Mouse (Mus musculus): ENCODE measurements around the gene Srp54a. TPM values are rescaled to one million over a fixed set of nuclear protein-coding genes. Genes with fewer than 3 reads are reported as not detected.
"Not testable (repeated sequence)": the region's sequence is repeated elsewhere in the genome, so short reads cannot be mapped to it uniquely, and the experiment has no call there.

Gene Srp54a
- 213 and 218 TPM in 2 replicates for polyA plus RNA-seq (2014; fragmentation: Nextera tagmentation; extraction: Ambion mirVana)

GRCm38 (mm10) chr12:55079726-55080600 lies at the start of gene Srp54a, which contains the start of gene 2700097O09Rik:
TSS of gene Srp54a (plus strand) at chr12:55080262.
TSS of gene 2700097O09Rik (minus strand) at chr12:55080110.
- Histone ChIP-seq H3K4me3 (ENCODE audit: low read depth, low read length) (peak within 1 kb of the TSS; percentile 52), H3K4me2 (ENCODE audit: low read depth, low read length) (peak within 1 kb of the TSS; percentile 55), H3K9ac (replicated peaks; ENCODE audit: low read depth, low read length) (peak within 1 kb of the TSS; percentile 47), H3K27ac (ENCODE audit: low read depth, low read length) (peak within 1 kb of the TSS; percentile 74)
- H3K4me1 ChIP-seq (ENCODE audit: control insufficient read depth, insufficient read depth, low read length); H3K36me3 ChIP-seq (ENCODE audit: control insufficient read depth, insufficient read depth, low read length); H3K9me3 ChIP-seq (ENCODE audit: control insufficient read depth, low read length); H3K27me3 ChIP-seq (ENCODE audit: control insufficient read depth, insufficient read depth, low read length): not testable (repeated sequence)
- ATAC-seq (ENCODE audit: low read depth) = peak; percentile 99
- under 1% methylated on average over 60 of the region's 60 CpGs for WGBS

GRCm38 (mm10) chr12:55041011-55041410 lies 39.1 kb upstream of the Srp54a start:
- no peak for ATAC-seq (ENCODE audit: low read depth)
- H3K4me2 ChIP-seq (ENCODE audit: low read depth, low read length) = no peak overlapping the region
- H3K36me3 ChIP-seq (ENCODE audit: control insufficient read depth, insufficient read depth, low read length) = no peaks in the 10 kb centered on the region
- H3K27me3 ChIP-seq (ENCODE audit: control insufficient read depth, insufficient read depth, low read length) = no peaks in the 10 kb centered on the region
- H3K9ac ChIP-seq (replicated peaks; ENCODE audit: low read depth, low read length) = no peak overlapping the region
- H3K4me3 ChIP-seq (ENCODE audit: low read depth, low read length) = no peak overlapping the region
- 80% methylated on average over 15 of the region's 15 CpGs for WGBS
- no peaks in the 10 kb centered on the region for H3K9me3 ChIP-seq (ENCODE audit: control insufficient read depth, low read length)
- H3K4me1 ChIP-seq (ENCODE audit: control insufficient read depth, insufficient read depth, low read length) = no peaks in the 10 kb centered on the region
- no peak overlapping the region for H3K27ac ChIP-seq (ENCODE audit: low read depth, low read length)

GRCm38 (mm10) chr12:55049731-55050353 lies 30.2 kb upstream of the Srp54a start:
- 95% methylated on average over 8 of the region's 8 CpGs for WGBS
- Histone ChIP-seq H3K27ac (ENCODE audit: low read depth, low read length) (no peak overlapping the region), H3K4me3 (ENCODE audit: low read depth, low read length) (no peak overlapping the region)

GRCm38 (mm10) chr12:55051210-55052173 lies 28.6 kb upstream of the Srp54a start:
- WGBS = 94% methylated on average over 8 of the region's 8 CpGs
- no peak for ATAC-seq (ENCODE audit: low read depth)
- H3K4me3 ChIP-seq (ENCODE audit: low read depth, low read length) = no peak overlapping the region

More at GRCm38 (mm10) chr12:55049731-55050353, 30.2 kb upstream of the Srp54a start:
- H3K4me2 ChIP-seq (ENCODE audit: low read depth, low read length) = no peak overlapping the region
- H3K27me3 ChIP-seq (ENCODE audit: control insufficient read depth, insufficient read depth, low read length) = no peaks in the 10 kb centered on the region
- no peaks in the 10 kb centered on the region for H3K9me3 ChIP-seq (ENCODE audit: control insufficient read depth, low read length)
- H3K9ac ChIP-seq (replicated peaks; ENCODE audit: low read depth, low read length) = no peak overlapping the region
- ATAC-seq (ENCODE audit: low read depth) = no peak
- H3K4me1 ChIP-seq (ENCODE audit: control insufficient read depth, insufficient read depth, low read length) = no peaks in the 10 kb centered on the region
- no peaks in the 10 kb centered on the region for H3K36me3 ChIP-seq (ENCODE audit: control insufficient read depth, insufficient read depth, low read length)

GRCm38 (mm10) chr12:55053267-55053666 lies 26.8 kb upstream of the Srp54a start:
- no peaks in the 10 kb centered on the region for H3K4me1 ChIP-seq (ENCODE audit: control insufficient read depth, insufficient read depth, low read length)
- no peaks in the 10 kb centered on the region for H3K9me3 ChIP-seq (ENCODE audit: control insufficient read depth, low read length)
- no peak overlapping the region for H3K27ac ChIP-seq (ENCODE audit: low read depth, low read length)
- H3K36me3 ChIP-seq (ENCODE audit: control insufficient read depth, insufficient read depth, low read length) = no peaks in the 10 kb centered on the region
- no peak overlapping the region for H3K4me2 ChIP-seq (ENCODE audit: low read depth, low read length)
- no peak overlapping the region for H3K9ac ChIP-seq (replicated peaks; ENCODE audit: low read depth, low read length)
- ATAC-seq (ENCODE audit: low read depth) = no peak
- no peak overlapping the region for H3K4me3 ChIP-seq (ENCODE audit: low read depth, low read length)
- H3K27me3 ChIP-seq (ENCODE audit: control insufficient read depth, insufficient read depth, low read length) = no peaks in the 10 kb centered on the region
- 91% methylated on average over 7 of the region's 7 CpGs for WGBS

More at GRCm38 (mm10) chr12:55051210-55052173, 28.6 kb upstream of the Srp54a start:
- H3K27ac ChIP-seq (ENCODE audit: low read depth, low read length) = no peak overlapping the region
- no peaks in the 10 kb centered on the region for H3K36me3 ChIP-seq (ENCODE audit: control insufficient read depth, insufficient read depth, low read length)
- H3K27me3 ChIP-seq (ENCODE audit: control insufficient read depth, insufficient read depth, low read length) = no peaks in the 10 kb centered on the region
- H3K9ac ChIP-seq (replicated peaks; ENCODE audit: low read depth, low read length) = no peak overlapping the region
- no peaks in the 10 kb centered on the region for H3K4me1 ChIP-seq (ENCODE audit: control insufficient read depth, insufficient read depth, low read length)
- H3K9me3 ChIP-seq (ENCODE audit: control insufficient read depth, low read length) = no peaks in the 10 kb centered on the region
- H3K4me2 ChIP-seq (ENCODE audit: low read depth, low read length) = no peak overlapping the region

GRCm38 (mm10) chr12:55054551-55055241 lies 25.4 kb upstream of the Srp54a start:
- H3K36me3 ChIP-seq (ENCODE audit: control insufficient read depth, insufficient read depth, low read length) = no peaks in the 10 kb centered on the region
- H3K27me3 ChIP-seq (ENCODE audit: control insufficient read depth, insufficient read depth, low read length) = no peaks in the 10 kb centered on the region
- no peaks in the 10 kb centered on the region for H3K9me3 ChIP-seq (ENCODE audit: control insufficient read depth, low read length)
- no peaks in the 10 kb centered on the region for H3K4me1 ChIP-seq (ENCODE audit: control insufficient read depth, insufficient read depth, low read length)
- no peak overlapping the region for H3K9ac ChIP-seq (replicated peaks; ENCODE audit: low read depth, low read length)
- 57% methylated on average over 2 of the region's 2 CpGs for WGBS
- H3K4me2 ChIP-seq (ENCODE audit: low read depth, low read length) = no peak overlapping the region
- H3K4me3 ChIP-seq (ENCODE audit: low read depth, low read length) = no peak overlapping the region
- ATAC-seq (ENCODE audit: low read depth) = no peak
- no peak overlapping the region for H3K27ac ChIP-seq (ENCODE audit: low read depth, low read length)

- Histone ChIP-seq H3K9ac (replicated peaks; ENCODE audit: low read depth, low read length) (no peak overlapping the region), H3K27me3 (ENCODE audit: control insufficient read depth, insufficient read depth, low read length) (no peaks in the 10 kb centered on the region), H3K9me3 (ENCODE audit: control insufficient read depth, low read length) (no peaks in the 10 kb centered on the region), H3K4me3 (ENCODE audit: low read depth, low read length) (no peak overlapping the region), H3K4me1 (ENCODE audit: control insufficient read depth, insufficient read depth, low read length) (no peaks in the 10 kb centered on the region), H3K4me2 (ENCODE audit: low read depth, low read length) (no peak overlapping the region), H3K36me3 (ENCODE audit: control insufficient read depth, insufficient read depth, low read length) (no peaks in the 10 kb centered on the region), H3K27ac (ENCODE audit: low read depth, low read length) (no peak overlapping the region)
- ATAC-seq (ENCODE audit: low read depth) = no peak
- 92% methylated on average over 2 of the region's 2 CpGs for WGBS
Observed at GRCm38 (mm10) chr12:55056703-55057102, 23.4 kb upstream of the Srp54a start.

GRCm38 (mm10) chr12:55058865-55059615 lies 21.0 kb upstream of the Srp54a start:
- Histone ChIP-seq H3K9ac (replicated peaks; ENCODE audit: low read depth, low read length) (no peak overlapping the region), H3K36me3 (ENCODE audit: control insufficient read depth, insufficient read depth, low read length) (no peaks in the 10 kb centered on the region), H3K27ac (ENCODE audit: low read depth, low read length) (no peak overlapping the region), H3K4me1 (ENCODE audit: control insufficient read depth, insufficient read depth, low read length) (no peaks in the 10 kb centered on the region), H3K4me2 (ENCODE audit: low read depth, low read length) (no peak overlapping the region), H3K4me3 (ENCODE audit: low read depth, low read length) (no peak overlapping the region), H3K27me3 (ENCODE audit: control insufficient read depth, insufficient read depth, low read length) (no peaks in the 10 kb centered on the region), H3K9me3 (ENCODE audit: control insufficient read depth, low read length) (no peaks in the 10 kb centered on the region)
- WGBS = 68% methylated on average over 6 of the region's 6 CpGs
- no peak for ATAC-seq (ENCODE audit: low read depth)
